Mouse (Mus musculus): Measurements from ENCODE around the gene Rbbp4.
"Not testable (repeated sequence)": the region's sequence is repeated elsewhere in the genome, so short reads cannot be mapped to it uniquely, and the experiment has no call there.

Gene Rbbp4

GRCm38 (mm10) chr4:129335216-129336074, at the start of gene Rbbp4, which contains the start of gene Zbtb8os:
Rbbp4 (minus strand) TSS chr4:129335370.
Zbtb8os (plus strand) TSS chr4:129335695.
- DNase-seq (ENCODE audit: low spot score) = peak; percentile 97

- DNase-seq (ENCODE audit: low spot score) = peak; percentile 63
Measured at GRCm38 (mm10) chr4:129384440-129384839, 49.3 kb upstream of the Rbbp4 start.

GRCm38 (mm10) chr4:129383586-129383985, 48.4 kb upstream of the Rbbp4 start:
- DNase-seq (ENCODE audit: low spot score) = no peak

DNA sequence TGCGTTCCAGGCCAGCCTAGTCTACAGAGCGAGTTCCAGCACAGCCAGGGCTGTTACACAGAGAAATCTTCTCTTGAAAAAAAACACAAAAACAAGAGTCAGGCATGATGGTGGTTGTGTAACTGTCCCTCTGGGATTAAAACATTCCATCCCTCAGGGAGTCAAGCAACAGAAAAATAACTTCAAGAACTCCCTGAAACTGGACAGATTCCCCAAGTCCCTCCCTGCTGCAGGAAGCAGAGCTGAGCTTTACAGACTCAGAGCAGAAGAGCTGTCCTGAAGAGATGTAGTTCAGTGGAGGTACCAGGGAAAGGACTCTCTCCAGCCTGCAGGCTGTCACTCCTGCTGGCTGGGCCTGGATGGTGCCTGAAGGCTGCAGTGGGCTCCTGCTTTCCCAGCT, 47.3 kb upstream of the Rbbp4 start:
- peak; percentile 76 for DNase-seq (ENCODE audit: low spot score)

DNA sequence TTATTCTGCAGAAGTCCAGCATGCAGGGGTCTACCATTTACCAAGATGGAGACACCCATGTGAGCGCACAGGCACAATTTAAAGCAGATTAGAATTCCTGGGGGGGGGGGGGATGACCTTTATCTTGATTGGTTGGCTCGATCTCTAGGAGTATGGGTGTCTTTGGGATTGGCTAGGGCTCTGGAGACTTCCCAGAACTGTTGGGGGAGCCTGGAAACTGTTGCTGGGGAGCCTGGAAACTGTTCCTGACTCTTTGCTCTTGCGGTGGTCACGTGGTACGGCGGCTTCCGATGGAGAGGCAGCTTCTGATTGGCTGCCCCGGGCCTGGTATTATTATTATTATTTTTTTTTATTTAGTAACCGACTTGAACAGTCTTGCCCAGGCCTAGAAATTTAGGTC, 46.9 kb upstream of the Rbbp4 start:
- no peak for DNase-seq (ENCODE audit: low spot score)

- DNase-seq (ENCODE audit: low spot score) = no peak
Measured at GRCm38 (mm10) chr4:129381148-129381547, 46.0 kb upstream of the Rbbp4 start.

DNA sequence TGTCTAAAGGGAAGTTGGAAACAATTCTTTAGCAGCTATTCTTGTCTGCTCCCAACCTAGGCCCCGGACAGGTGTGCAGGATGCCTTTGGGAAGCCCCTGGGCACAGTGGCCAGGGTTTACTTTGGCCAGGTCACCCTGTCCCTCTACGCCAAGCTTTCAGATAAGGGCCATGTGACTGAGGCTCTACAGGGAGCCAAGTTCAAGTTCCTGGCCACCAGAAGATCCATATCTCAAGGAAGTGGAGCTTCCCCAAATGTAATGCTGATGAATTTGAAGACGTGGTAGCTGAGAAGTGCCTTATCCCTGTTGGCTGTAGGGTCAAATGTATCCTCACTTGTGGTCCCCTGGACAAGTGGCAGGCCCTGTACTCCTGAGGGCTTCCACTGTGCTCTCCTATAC, 44.6 kb upstream of the Rbbp4 start:
- no peak for DNase-seq (ENCODE audit: low spot score)

DNA sequence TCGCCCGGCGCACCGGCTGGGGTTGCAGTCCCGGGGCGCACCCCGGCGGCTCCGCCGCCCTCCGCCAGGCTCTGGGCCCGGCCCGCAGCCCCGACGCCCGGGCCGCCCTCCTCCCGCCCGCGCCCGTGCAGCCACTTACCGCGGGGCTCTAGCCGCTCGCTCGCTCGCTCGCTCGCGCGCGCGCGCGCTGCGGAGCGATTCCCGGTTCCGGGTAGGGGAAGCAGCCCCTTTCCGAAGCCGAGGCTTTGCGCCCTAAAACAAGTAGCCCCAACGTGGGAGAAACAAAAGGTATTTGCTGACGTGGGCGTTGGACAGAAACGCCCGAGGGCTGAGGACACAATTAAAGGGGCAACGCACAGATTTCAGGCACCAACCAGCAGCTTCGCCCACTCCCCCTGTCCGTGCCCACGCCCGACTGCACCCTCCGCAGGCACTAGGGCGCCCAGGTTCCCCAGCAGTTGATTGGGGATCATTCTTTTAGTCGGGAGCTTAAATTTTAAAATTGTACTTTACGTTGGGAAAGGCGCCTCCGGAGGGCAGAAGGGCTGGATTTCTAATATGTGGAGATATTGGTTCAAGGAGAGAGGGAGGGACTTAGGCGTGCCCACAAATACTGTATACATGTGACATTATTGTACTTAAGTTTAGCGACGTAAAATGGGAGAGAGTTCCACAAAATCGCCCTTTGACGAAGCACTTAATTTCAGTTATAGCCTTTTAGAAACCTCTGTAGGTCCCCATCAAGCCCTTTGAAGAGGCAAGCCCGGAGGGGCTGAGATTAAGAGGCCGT, 42.6 kb upstream of the Rbbp4 start, which contains the start of gene Zbtb8a:
Gene Zbtb8a, minus strand, starts transcription at position 516 of the 790 bp plus-strand sequence.
- DNase-seq (ENCODE audit: low spot score) = peak; percentile 35

DNA sequence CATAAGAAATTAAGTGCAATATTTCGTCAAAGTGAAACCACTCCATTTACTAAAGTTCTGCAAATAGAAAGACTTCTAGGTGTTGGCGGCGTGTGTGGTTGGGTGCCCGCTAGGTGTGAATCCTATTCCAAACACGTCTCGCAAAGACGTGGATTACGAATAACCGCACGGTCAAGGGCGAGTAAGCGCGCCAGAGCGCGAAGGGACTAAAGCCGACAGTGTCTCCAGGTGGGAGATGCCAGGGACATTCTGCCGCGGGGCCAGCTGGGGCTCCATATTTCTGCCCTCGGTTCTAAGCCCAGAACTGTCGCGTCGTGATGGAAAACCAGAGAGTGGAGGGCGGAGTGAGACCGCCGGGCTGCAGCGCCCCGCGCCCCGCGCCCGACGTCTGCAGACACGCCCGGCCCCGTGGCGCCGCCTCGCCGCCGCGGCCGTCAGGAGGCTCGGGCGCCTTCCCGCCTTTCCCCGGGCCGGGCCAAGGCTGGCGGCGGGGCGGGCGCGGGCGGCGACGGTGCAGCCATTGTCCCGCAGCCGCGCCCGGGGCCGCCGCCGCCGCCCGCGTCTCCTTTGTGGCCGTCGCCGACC, 41.9 kb upstream of the Rbbp4 start:
- DNase-seq (ENCODE audit: low spot score) = no peak

- no peak for DNase-seq (ENCODE audit: low spot score)
Measured at GRCm38 (mm10) chr4:129375821-129376220, 40.7 kb upstream of the Rbbp4 start.

DNA sequence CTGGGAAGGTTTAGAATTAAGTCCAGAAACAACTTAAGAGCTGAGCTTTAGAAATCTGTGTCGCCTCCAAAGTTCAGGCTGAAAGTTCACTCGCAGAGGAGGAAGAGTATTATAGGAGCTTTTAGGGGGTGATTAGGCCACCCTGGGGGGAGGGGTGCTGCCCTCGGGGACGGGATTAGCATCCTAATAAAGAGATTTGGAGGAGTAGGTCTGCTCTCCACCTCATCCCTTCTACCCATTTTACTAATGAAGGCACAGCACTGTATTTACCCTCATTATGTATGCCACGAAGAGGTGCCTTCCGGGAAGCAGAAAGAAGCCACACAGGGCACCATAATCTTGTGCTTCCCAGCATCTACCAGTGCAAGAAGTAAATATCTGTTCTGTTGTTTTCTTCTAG, 39.8 kb upstream of the Rbbp4 start:
- DNase-seq (ENCODE audit: low spot score) = no peak

- DNase-seq (ENCODE audit: low spot score) = no peak
Measured at GRCm38 (mm10) chr4:129374219-129374755, 39.1 kb upstream of the Rbbp4 start.

DNA sequence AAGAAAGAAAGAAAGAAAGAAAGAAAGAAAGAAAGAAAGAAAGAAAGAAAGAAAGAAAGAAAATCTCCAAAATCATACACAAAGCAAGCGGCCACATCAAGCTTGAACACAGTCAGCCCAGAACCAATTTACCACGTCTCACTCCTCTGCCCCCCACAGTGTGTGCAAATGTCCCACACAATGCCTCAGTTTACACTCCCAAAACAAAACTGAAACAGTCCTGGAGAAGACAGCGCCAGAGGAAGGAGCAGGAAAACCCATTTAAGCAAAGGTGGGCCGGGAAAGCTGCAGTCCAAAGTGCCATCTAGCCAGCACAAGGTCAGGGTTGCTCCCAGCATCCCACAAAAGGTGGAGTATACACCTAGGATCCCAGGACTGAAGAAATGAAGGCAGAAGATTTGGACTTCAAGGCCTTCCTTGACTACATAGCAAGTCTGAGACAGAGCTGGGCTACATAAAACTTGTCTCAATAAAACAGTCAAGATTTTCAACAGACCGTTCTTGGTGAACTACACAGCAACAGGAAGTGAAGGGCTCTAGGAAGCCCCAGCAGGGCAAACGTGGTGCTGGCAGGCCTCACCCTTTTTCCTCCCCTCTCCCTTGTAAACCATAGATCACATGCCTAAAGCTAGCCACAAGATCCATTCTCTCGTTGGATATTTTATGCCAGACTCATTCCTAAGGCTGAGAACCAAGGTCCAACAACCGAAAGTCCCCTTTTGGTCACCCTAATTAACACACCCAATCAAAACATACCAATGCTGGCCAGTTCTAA, 38.2 kb upstream of the Rbbp4 start:
- no peak for DNase-seq (ENCODE audit: low spot score)

- no peak for DNase-seq (ENCODE audit: low spot score)
Measured at GRCm38 (mm10) chr4:129371391-129371790, 36.2 kb upstream of the Rbbp4 start.

GRCm38 (mm10) chr4:129365224-129365623, 30.1 kb upstream of the Rbbp4 start:
- no peak for DNase-seq (ENCODE audit: low spot score)

DNA sequence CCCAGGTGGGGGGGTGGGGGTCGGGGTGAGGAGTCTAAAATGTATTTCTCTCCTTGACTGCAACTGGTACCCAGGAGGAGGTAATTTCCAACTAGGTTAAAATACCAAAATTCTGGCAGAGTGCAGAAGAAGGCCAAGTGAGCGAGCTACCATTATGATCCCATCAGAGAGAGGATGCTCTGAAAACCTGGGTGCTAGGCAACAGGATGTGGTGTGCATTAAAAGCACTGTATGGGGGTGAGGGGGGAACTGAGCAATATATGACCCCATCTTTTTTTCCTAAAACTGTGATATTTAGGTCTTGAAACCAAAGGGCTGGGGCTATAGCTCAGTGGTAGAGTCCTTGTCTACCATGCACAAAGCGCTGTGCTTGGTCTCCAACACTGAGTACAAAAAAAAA, 29.2 kb upstream of the Rbbp4 start:
- no peak for DNase-seq (ENCODE audit: low spot score)

DNA sequence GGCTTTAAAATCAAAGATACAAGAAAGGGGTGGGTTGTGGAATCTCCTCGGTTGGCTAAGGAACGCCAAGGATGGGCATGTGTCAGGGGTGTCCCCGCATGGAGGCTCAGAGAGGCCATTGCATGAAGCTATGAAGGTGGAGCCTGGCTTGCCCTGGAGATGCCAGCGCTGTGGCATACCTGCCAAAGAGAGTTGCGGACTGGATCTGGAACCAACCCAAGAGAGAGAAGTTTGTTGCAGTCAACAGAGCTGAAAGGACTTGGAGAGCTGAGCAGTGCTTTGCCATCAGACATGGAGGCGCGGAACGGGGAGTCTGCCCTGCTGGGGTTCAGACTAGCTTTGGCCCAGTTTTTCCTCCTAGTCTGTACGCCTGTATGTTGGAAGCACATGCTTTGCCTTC, 28.3 kb upstream of the Rbbp4 start:
- DNase-seq (ENCODE audit: low spot score) = no peak

DNA sequence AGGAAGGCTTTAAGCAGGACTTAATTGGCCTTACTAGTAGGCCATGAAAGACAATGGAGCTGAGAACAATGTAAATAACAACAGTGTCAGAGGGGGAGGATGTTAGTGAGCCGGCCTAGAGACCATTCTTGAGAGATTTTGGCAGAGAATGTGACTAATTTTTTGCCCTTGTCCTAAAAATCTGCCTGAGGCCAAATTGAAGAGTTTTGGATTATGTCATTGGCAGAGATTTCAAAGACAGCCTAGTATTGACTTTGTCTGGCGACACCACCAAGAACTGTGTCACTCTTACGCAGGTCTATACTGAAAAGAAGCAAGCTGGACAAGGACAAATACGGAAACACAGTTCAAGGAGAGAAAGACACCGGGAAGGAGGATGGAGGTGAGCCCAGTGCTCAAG, 27.6 kb upstream of the Rbbp4 start:
- DNase-seq (ENCODE audit: low spot score) = no peak

DNA sequence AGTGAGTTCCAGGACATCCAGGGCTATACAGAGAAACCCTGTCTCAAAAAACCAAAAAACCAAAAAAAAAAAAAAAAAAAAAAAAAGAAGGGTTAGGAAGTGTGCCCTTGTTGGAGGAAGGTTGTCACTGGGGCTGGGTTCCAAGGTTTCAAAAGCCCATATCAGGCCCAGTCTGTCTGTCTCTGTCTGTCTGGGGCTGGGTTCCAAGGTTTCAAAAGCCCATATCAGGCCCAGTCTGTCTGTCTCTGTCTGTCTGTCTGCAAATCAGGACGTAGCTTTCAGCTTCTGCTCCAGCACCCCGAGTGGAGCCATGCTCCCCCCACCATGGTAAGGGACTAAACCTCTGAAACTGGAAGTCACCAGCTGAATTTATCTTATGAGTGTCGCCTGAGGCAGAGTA, 27.1 kb upstream of the Rbbp4 start:
- not testable (repeated sequence) for DNase-seq (ENCODE audit: low spot score)

DNA sequence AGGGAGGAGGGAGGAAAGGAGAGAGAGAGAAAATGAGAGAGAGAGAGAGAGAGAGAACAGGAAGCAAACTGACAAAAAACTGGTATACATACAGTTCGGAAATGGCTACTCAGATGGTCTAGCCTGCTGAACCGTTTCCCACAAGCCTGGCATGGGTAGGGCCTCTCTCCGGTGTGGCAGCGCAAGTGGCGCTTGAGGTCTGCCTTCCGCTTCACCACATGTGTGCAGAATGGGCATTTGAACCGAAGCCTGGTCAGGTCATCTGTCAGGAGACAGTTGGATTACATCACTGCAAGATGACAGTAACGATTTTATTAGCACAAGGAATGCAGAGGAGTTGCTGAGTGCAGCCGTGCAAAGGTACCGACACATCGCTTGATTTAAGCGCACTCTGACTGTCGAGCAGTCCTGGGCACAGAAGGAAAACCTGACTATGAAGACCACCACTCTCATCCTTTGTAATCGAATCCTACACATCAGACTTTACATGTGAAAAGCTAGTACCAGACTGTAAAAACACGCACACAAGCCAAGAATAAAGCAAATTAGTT, 22.5 kb upstream of the Rbbp4 start:
- DNase-seq (ENCODE audit: low spot score) = no peak

GRCm38 (mm10) chr4:129354236-129354635, 19.1 kb upstream of the Rbbp4 start:
- no peak for DNase-seq (ENCODE audit: low spot score)
